Mouse (Mus musculus) lung, embryonic 14.5 days (tissue): Measurements from ENCODE around the gene Plekhm2. TPM values are rescaled to one million over a fixed set of nuclear protein-coding genes. Genes with fewer than 3 reads are reported as not detected.

Experiments
- ATAC-seq: fragments of 200-750 bp; cut with Nextera tagmentation; 2 replicates; pipeline ENCODE4 v1.8.0; 2017; ENCODE audit warnings: mild to moderate bottlenecking, moderate TSS enrichment, moderate library complexity; ENCODE audit not compliant: insufficient read depth
- DNase-seq: peaks from one replicate; pipeline ENCODE4 v3.0.0-alpha.2; 2015
- H3K27ac ChIP-seq: fragments of 300-500 bp; sonication (generic); 2 replicates; pipeline ENCODE4 v1.5.1; 2014; ENCODE audit warnings: low read depth, mild to moderate bottlenecking, moderate library complexity
- H3K27me3 ChIP-seq: fragments of 300-500 bp; sonication (generic); 2 replicates; pipeline ENCODE4 v1.6.1; 2014; ENCODE audit warnings: low read length, control low read depth; ENCODE audit not compliant: insufficient read depth
- H3K36me3 ChIP-seq: fragments of 300-500 bp; sonication (generic); 2 replicates; pipeline ENCODE4 v1.6.1; 2014; ENCODE audit warnings: control low read depth; ENCODE audit not compliant: insufficient read depth
- H3K4me1 ChIP-seq: fragments of 300-500 bp; sonication (generic); 2 replicates; pipeline ENCODE4 v1.6.1; 2014; ENCODE audit warnings: antibody characterized with exemption, control low read depth; ENCODE audit not compliant: insufficient read depth
- H3K4me2 ChIP-seq: fragments of 300-500 bp; sonication (generic); 2 replicates; pipeline ENCODE4 v1.6.1; 2014; ENCODE audit warnings: mild to moderate bottlenecking
- H3K4me3 ChIP-seq: fragments of 300-500 bp; sonication (generic); 2 replicates; pipeline ENCODE4 v1.5.1; 2014; ENCODE audit warnings: low read depth, low read length
- H3K9ac ChIP-seq: fragments of 300-500 bp; sonication (generic); 2 replicates; pipeline ENCODE4 v1.6.1; 2014
- H3K9me3 ChIP-seq: fragments of 300-500 bp; sonication (generic); 2 replicates; pipeline ENCODE4 v1.6.1; 2016; ENCODE audit warnings: low read depth, low read length, control low read depth
- CTCF ChIP-seq: IDR thresholded peaks from 2 replicates; pipeline ENCODE4 v1.5.1; 2016; ENCODE audit warnings: antibody characterized with exemption, low read depth
- WGBS: fragments of 180-500 bp; shearing (Covaris S2); extraction: QIAGEN DNeasy Blood & Tissue Kit; methylation state at CpG from one replicate; pipeline ENCODE4 v1.1.7; 2014; 5-methylcytosine and 5-hydroxymethylcytosine counted together
- polyA plus RNA-seq: library from polyadenylated mRNA; unstranded; fragments of >200 nt; fragmentation: Nextera tagmentation; extraction: Ambion mirVana; gene quantifications from 2 replicates; pipeline ENCODE4 v1.2.1, GENCODE M21; 2014

The Plekhm2 gene
- polyA plus RNA-seq, 1 experiment from 2014 or later = 5.4 TPM

DNA sequence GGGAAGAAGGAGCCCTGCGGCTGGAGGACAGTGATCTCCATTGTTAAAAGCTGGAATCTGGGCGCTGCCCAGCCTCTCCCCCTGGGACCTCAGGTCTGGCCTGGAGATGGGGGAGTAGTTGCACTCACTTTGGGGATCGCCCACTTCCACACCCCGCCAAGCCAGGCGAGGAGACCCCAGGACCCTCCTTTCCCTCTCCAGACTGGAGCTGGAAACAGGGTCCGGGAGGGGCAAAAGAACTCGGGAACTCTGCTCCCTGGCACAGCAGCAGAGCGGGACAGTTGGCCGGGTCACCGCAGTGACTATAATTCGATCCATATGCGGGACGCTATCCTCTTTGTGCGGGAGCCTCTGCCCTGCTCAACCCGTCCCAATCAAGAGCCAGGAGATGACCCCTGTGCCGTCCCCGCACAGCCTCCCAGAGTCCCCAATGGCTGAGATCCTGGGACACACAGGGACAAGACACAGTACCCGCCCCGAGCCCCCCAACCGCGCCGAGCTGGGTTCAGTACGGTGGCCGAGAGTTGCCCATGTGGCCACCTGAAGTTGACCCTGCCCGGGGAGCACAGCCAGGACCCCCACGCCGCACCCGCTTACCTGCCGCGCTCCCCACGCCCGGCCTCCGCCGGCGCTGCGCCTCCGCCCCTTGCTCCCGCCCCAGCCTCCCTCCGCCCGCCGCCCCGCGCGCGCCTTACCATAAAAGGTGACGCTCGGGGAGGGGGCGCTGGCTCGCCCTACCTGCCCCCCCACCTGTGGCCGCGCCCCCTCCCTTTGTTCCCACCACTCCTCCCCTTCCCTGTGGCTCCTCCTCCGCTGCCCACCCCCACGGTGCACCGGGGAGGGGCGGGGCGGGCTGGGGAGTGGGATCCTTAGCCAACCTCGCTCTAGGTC lies 65.2 kb downstream of the Plekhm2 start:
- H3K4me1 ChIP-seq = peaks cover 17% of the 10 kb centered on the region
- H3K4me3 ChIP-seq = peak overlapping the region; percentile 74
- H3K27ac ChIP-seq = peak overlapping the region; percentile 96
- ATAC-seq (peak; percentile 10; the same call in 1 of the 2 replicates), DNase-seq (peak; percentile 67)
- H3K9me3 ChIP-seq = no peaks in the 10 kb centered on the region
- peak overlapping the region; percentile 95 for H3K4me2 ChIP-seq
- peaks cover 10% of the 10 kb centered on the region for H3K36me3 ChIP-seq
- peak overlapping the region; percentile 87 for H3K9ac ChIP-seq
- TF ChIP-seq CTCF = no peak
- H3K27me3 ChIP-seq = no peaks in the 10 kb centered on the region
- WGBS = under 1% methylated on average over 47 of the region's 57 CpGs

DNA sequence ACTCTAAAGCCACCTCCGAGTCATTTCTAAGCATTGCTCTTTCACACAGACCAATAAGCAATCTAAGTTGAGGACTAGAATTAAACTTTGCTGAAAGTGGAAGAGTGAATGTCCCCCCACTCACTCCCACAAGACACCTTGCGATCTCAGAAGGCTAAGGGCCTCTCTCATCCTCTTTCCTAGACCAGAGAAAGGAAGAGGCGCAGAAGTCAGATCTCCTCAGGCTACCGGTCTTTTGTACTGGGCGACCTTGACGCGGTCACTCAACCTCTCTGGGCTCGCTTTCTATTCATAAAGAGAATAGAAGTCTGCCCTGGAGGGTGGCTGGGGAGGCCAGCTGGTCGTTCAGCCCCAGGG lies 65.8 kb downstream of the Plekhm2 start:
- Histone ChIP-seq H3K27me3 (no peaks in the 10 kb centered on the region), H3K4me1 (peaks cover 11% of the 10 kb centered on the region), H3K27ac (peak overlapping the region; percentile 96), H3K36me3 (peaks cover 16% of the 10 kb centered on the region), H3K4me2 (peak overlapping the region; percentile 95), H3K4me3 (peak overlapping the region; percentile 74), H3K9me3 (no peaks in the 10 kb centered on the region), H3K9ac (peak overlapping the region; percentile 87)
- WGBS = under 1% methylated on average over 9 of the region's 9 CpGs
- no peak for TF ChIP-seq CTCF
- ATAC-seq (no peak), DNase-seq (no peak)

DNA sequence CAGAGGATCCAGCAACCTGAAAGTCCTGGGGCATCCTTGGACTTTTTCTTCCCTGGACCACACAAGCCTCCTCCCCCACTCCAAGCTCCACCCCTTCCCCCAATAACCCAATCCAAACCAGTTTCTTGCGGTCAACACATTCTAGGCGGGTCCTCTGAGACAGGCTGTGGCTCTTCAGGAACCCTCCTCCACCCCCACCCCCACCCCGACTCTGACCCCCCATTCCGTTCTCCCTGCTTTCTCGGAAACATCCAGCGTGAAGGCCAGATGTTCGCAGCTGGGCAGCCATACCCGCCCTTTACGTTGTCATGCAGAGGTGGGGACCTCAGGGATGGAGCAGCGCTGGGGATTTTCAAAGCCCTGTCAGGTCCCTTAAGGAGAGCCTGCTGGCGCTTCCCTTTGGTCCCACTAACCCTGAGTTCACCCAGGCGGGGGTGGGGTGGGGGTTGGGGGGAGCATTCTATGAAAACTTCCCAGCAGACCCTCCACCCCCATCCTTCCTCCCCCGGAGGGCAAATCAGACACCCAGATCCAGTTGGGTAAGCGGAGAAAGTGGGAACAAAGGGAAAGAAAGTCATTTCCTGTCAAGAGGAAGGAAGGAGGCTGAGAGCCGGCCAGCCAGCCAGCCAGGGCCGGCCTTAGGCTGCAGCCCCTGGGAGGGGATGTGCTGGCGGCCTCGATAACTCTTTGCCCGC lies 66.4 kb downstream of the Plekhm2 start:
- peak overlapping the region; percentile 95 for H3K4me2 ChIP-seq
- DNase-seq (peak; percentile 85), ATAC-seq (peak; percentile 78)
- no peak for TF ChIP-seq CTCF
- under 1% methylated on average over 19 of the region's 19 CpGs for WGBS
- H3K4me1 ChIP-seq = peaks cover 10% of the 10 kb centered on the region
- H3K27me3 ChIP-seq = no peaks in the 10 kb centered on the region
- H3K36me3 ChIP-seq = peaks cover 18% of the 10 kb centered on the region
- H3K27ac ChIP-seq = peak overlapping the region; percentile 96
- H3K9me3 ChIP-seq = no peaks in the 10 kb centered on the region
- peak overlapping the region; percentile 87 for H3K9ac ChIP-seq
- H3K4me3 ChIP-seq = peak overlapping the region; percentile 74

DNA sequence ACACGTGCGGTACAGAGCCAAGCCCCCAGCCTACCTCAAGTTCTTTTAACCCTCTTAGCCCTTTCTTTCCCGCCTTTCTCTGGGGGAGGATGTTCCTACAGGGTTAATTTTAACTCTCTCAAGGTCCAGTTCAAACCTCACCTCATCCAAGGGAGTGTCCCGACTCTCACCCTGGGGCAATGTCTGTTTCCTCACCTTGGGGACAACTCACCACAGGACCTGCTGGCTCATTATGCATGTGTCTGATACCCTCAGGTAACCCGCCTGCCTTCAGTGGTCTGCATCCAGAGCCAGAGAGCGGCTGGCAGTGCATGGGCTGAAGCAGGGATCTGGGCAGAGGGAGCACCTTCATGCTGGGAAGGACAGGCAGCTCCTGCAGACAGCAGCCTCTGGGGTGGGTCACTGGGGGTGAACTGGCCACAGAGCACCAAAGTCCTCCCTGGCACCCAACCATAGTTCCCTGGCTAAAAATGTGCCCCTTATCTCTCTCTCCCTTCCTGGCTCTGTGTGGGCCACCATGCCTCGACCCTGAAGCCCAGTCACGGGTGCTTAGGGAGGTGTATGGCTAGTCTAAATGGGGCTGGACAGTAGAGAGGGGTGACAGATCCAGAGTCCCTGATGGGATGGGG lies 67.9 kb downstream of the Plekhm2 start:
- no peak overlapping the region for H3K9ac ChIP-seq
- 85% methylated on average over 8 of the region's 8 CpGs for WGBS
- no peaks in the 10 kb centered on the region for H3K27me3 ChIP-seq
- TF ChIP-seq CTCF = no peak
- H3K36me3 ChIP-seq = peaks cover 29% of the 10 kb centered on the region
- no peak for DNase-seq
- no peak overlapping the region for H3K4me3 ChIP-seq
- peaks cover 10% of the 10 kb centered on the region for H3K4me1 ChIP-seq
- no peak overlapping the region for H3K27ac ChIP-seq
- no peaks in the 10 kb centered on the region for H3K9me3 ChIP-seq
- H3K4me2 ChIP-seq = no peak overlapping the region
- ATAC-seq = no peak

DNA sequence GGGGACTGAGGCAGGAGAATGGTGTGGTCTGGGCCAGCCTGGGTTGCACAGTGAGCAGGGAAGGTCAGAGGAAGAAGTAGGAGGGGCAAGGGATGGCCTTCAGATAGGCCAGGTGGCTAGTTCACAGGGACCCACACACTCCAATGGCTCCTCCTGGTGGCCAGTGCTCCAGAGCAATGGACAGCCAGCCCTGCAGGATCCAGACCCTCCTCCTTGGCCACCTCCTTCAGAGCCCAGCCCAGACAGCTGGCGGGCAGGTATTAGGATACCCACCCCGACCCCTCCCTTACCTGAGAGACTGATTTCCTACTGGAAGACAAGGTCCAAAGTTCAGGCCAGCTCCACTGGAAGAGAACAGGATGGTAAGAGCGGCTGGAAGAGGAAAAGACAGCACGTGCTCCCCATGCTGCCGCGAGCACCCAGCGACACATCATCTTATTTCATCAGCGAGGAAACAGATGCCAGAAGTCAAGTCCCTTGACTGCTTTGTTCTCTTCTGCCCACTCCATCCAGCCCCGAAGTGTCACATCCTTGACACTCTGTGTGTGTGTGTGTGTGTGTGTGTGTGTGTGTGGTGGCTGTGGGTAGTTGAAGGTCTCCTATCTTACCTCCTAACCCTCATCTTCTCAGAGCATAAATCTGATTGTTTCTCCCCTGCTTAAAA lies 69.0 kb downstream of the Plekhm2 start:
- peak; percentile 47 for TF ChIP-seq CTCF

DNA sequence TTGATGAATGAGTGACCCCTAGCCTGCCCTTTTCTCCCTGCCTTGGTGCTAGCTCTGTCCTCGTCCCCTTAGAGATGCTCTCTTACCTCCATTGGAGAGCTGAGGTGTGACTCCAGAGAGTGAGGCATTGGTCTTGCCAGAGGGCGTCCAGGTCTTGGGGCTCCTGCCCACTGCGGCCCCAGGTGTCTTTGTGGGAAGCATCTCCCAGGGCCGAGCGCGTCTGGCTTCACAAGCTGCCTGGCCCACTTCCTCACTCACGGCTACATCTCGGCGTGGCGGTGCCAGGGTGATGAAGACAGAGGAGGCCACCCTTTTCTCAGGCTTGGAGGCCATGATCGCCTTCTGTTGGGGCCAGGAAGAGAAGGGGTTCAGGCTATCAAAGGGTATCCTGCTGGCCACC lies 69.6 kb downstream of the Plekhm2 start:
- H3K9ac ChIP-seq = no peak overlapping the region
- no peaks in the 10 kb centered on the region for H3K27me3 ChIP-seq
- DNase-seq = no peak
- no peak overlapping the region for H3K27ac ChIP-seq
- no peaks in the 10 kb centered on the region for H3K9me3 ChIP-seq
- TF ChIP-seq CTCF = no peak
- no peak overlapping the region for H3K4me3 ChIP-seq
- no peak for ATAC-seq
- H3K4me1 ChIP-seq = peaks cover 6% of the 10 kb centered on the region
- H3K4me2 ChIP-seq = no peak overlapping the region
- WGBS = 92% methylated on average over 11 of the region's 11 CpGs
- H3K36me3 ChIP-seq = peaks cover 43% of the 10 kb centered on the region

More for the DNA sequence above, 69.0 kb downstream of the Plekhm2 start:
- H3K9ac ChIP-seq = no peak overlapping the region
- no peaks in the 10 kb centered on the region for H3K9me3 ChIP-seq
- DNase-seq (no peak), ATAC-seq (no peak)
- H3K36me3 ChIP-seq = peaks cover 39% of the 10 kb centered on the region
- H3K4me3 ChIP-seq = no peak overlapping the region
- peaks cover 6% of the 10 kb centered on the region for H3K4me1 ChIP-seq
- H3K27ac ChIP-seq = no peak overlapping the region
- H3K4me2 ChIP-seq = no peak overlapping the region
- H3K27me3 ChIP-seq = no peaks in the 10 kb centered on the region
- 71% methylated on average over 9 of the region's 9 CpGs for WGBS
